Mouse (Mus musculus): ENCODE results near the gene Tnnc2. TPM values are rescaled to one million over a fixed set of nuclear protein-coding genes. Genes with fewer than 3 reads are reported as not detected.

Gene Tnnc2
- polyA plus RNA-seq, 1 experiment from 2014 or later: 0.39 TPM

DNA sequence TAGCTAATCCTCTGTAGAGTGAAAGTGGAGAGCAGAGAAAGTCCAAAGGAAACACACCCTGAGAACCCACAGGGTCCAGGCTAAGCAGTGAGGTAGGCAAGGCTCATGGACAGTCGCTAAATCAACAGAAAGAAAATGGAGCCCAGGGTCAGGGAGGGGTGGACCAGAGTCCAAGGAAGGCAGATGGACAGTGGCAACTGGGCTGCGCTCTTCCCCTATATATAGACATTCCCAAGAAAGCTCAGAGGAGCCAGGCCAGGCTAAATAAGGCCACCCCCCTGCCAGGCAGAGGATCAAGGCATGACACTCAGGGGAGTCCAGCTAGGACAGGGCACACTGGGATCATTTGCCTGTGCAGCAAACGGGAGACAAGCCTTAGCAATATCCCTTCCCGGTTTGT is 2.1 kb upstream of the Tnnc2 start:
- WGBS: 79% methylated on average over 4 of the region's 4 CpGs
- Histone ChIP-seq H3K27me3 (ENCODE audit: control insufficient read depth, insufficient read depth, low read length) (no peaks in the 10 kb centered on the region), H3K4me1 (replicated peaks; ENCODE audit: control insufficient read depth, insufficient read depth, low read length) (peaks cover 7% of the 10 kb centered on the region; the same call in 1 of the 2 replicates), H3K27ac (no peak overlapping the region), H3K9ac (no peak overlapping the region), H3K4me3 (replicated peaks; ENCODE audit: low read length) (no peak overlapping the region), H3K4me2 (replicated peaks) (no peak overlapping the region), H3K36me3 (replicated peaks; ENCODE audit: control insufficient read depth, insufficient read depth) (no peaks in the 10 kb centered on the region), H3K9me3 (ENCODE audit: control insufficient read depth, low read length) (no peaks in the 10 kb centered on the region)
- ATAC-seq (ENCODE audit: low FRiP score): no peak
- DNase-seq (ENCODE audit: low spot score): no peak

DNA sequence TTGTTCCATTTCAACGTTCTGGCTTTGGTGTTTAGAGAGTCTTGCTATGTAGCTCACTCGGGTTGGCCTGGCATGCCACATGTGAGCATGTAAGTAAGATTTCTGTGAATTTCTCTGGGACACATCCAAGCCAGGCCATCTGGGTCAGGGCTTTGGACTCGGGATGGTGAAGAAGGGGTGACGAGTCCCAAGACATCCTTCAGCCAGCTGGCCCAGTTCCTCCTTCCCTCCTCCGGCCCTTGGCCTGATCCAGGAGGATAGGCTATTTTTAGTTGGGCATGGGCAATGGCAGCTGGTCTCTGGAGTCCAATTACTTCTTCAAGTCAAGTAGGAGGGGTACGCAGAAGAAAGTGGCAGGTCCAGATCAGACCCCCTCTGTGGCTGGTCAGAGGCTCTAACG is 958 bp downstream of the Tnnc2 start:
- H3K27ac ChIP-seq: no peak overlapping the region
- no peaks in the 10 kb centered on the region for H3K27me3 ChIP-seq (ENCODE audit: control insufficient read depth, insufficient read depth, low read length)
- H3K4me3 ChIP-seq (replicated peaks; ENCODE audit: low read length): no peak overlapping the region
- H3K9ac ChIP-seq: no peak overlapping the region
- H3K4me1 ChIP-seq (replicated peaks; ENCODE audit: control insufficient read depth, insufficient read depth, low read length): no peaks in the 10 kb centered on the region
- WGBS: 84% methylated on average over 7 of the region's 7 CpGs
- H3K36me3 ChIP-seq (replicated peaks; ENCODE audit: control insufficient read depth, insufficient read depth): no peaks in the 10 kb centered on the region
- no peak overlapping the region for H3K4me2 ChIP-seq (replicated peaks)
- no peak for ATAC-seq (ENCODE audit: low FRiP score)
- H3K9me3 ChIP-seq (ENCODE audit: control insufficient read depth, low read length): no peaks in the 10 kb centered on the region
- DNase-seq (ENCODE audit: low spot score): no peak

DNA sequence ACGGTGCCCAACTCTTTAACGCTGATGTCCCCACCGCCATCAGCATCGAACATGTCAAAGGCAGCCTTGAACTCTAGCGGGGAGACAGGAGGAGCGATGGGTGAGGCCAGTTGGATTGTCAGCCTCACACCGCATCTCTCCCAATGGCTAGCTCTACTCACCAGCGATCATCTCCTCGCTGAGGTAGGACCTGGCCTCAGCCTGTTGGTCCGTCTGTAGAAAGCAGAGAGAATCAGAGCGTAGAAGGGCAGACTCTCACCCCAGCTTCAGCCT is 1.8 kb downstream of the Tnnc2 start:
- DNase-seq (ENCODE audit: low spot score) (no peak), ATAC-seq (ENCODE audit: low FRiP score) (no peak)
- no peak overlapping the region for H3K4me3 ChIP-seq (replicated peaks; ENCODE audit: low read length)
- WGBS: 93% methylated on average over 11 of the region's 11 CpGs
- no peak overlapping the region for H3K9ac ChIP-seq
- no peak overlapping the region for H3K4me2 ChIP-seq (replicated peaks)
- H3K27me3 ChIP-seq (ENCODE audit: control insufficient read depth, insufficient read depth, low read length): no peaks in the 10 kb centered on the region
- no peaks in the 10 kb centered on the region for H3K4me1 ChIP-seq (replicated peaks; ENCODE audit: control insufficient read depth, insufficient read depth, low read length)
- H3K27ac ChIP-seq: no peak overlapping the region
- no peaks in the 10 kb centered on the region for H3K9me3 ChIP-seq (ENCODE audit: control insufficient read depth, low read length)
- H3K36me3 ChIP-seq (replicated peaks; ENCODE audit: control insufficient read depth, insufficient read depth): no peaks in the 10 kb centered on the region

DNA sequence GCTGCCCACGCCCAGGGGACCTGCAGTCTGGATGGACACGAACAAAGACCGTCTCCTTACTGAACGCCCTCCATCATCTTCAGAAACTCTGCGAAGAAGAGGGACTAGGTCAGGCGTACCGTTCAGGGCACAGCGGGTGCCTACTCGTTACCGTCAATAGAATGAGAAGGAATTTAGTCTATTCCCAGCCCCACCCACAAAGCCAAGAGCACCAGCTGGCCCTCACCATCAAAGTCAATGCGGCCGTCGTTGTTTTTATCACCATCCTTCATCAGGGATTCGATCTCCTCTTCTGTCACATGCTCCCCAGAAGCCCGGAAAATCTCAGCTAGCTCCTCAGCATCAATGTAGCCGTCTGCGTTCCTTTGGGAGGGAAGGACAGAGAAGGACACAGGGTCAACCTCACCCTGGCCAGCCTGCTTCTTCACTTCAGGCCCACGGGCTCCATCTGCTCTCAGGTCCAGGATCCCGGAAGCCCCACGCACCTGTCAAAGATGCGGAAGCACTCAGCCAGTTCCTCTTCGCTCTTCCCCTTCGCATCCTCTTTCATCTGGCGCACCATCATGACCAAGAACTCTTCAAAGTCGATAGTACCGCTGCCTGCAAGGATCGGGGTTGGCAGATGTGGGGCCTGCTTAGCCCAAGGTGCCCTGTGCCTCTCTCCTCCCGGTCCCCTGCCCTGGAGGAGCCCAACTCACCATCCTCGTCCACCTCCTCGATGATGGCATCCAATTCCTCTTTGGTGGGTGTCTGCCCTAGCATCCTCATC is 2.3 kb downstream of the Tnnc2 start:
- H3K27ac ChIP-seq: no peak overlapping the region
- DNase-seq (ENCODE audit: low spot score): no peak
- no peaks in the 10 kb centered on the region for H3K9me3 ChIP-seq (ENCODE audit: control insufficient read depth, low read length)
- no peak overlapping the region for H3K4me3 ChIP-seq (replicated peaks; ENCODE audit: low read length)
- H3K36me3 ChIP-seq (replicated peaks; ENCODE audit: control insufficient read depth, insufficient read depth): no peaks in the 10 kb centered on the region
- no peak overlapping the region for H3K4me2 ChIP-seq (replicated peaks)
- 87% methylated on average over 30 of the region's 30 CpGs for WGBS
- H3K27me3 ChIP-seq (ENCODE audit: control insufficient read depth, insufficient read depth, low read length): no peaks in the 10 kb centered on the region
- H3K4me1 ChIP-seq (replicated peaks; ENCODE audit: control insufficient read depth, insufficient read depth, low read length): no peaks in the 10 kb centered on the region
- no peak overlapping the region for H3K9ac ChIP-seq
- ATAC-seq (ENCODE audit: low FRiP score): no peak

DNA sequence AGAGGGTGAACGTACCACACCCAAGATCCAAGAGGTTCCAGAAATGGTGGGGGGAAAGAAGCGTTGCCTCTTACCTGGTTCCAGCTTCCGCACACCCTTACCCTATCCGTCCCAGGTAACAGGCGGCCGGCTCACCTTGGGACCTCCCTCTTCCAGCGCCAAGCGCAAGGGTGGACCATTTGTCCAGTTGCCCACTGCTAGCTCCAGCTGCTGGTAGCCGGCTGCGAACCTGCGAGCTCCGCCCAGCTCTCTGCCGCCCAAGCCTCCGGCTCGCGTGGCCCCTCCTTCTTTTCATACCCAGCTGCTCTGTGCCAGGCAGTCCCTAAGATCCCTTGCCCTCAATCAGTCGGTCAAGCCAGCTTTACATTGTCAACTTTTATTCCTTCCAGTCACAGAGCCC is 3.0 kb downstream of the Tnnc2 start:
- 69% methylated on average over 17 of the region's 17 CpGs for WGBS
- H3K27ac ChIP-seq: no peak overlapping the region
- H3K4me1 ChIP-seq (replicated peaks; ENCODE audit: control insufficient read depth, insufficient read depth, low read length): no peaks in the 10 kb centered on the region
- no peak overlapping the region for H3K4me3 ChIP-seq (replicated peaks; ENCODE audit: low read length)
- no peaks in the 10 kb centered on the region for H3K27me3 ChIP-seq (ENCODE audit: control insufficient read depth, insufficient read depth, low read length)
- ATAC-seq (ENCODE audit: low FRiP score) (no peak), DNase-seq (ENCODE audit: low spot score) (no peak)
- H3K36me3 ChIP-seq (replicated peaks; ENCODE audit: control insufficient read depth, insufficient read depth): no peaks in the 10 kb centered on the region
- no peak overlapping the region for H3K9ac ChIP-seq
- H3K9me3 ChIP-seq (ENCODE audit: control insufficient read depth, low read length): no peaks in the 10 kb centered on the region
- H3K4me2 ChIP-seq (replicated peaks): no peak overlapping the region

DNA sequence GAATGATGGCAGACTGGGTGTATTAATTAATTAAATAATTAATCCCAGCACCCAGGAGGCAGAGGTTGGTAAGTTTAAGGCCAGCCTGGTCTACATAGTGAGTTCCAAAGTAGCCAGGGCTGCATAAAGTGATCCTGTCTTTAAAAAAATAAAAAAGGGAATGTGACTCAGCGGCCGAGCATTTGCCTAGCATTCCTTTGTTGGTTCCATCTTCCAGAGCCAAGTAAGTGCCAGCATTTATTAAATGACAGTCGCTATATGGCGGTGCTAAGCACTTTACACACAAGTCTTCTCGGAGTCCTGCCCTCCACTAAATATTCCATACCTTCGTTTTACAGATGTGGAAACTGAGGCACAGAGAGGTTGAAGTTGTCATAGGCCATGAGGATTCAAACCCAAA is 3.6 kb downstream of the Tnnc2 start:
- no peak for DNase-seq (ENCODE audit: low spot score)
- no peaks in the 10 kb centered on the region for H3K9me3 ChIP-seq (ENCODE audit: control insufficient read depth, low read length)
- H3K4me2 ChIP-seq (replicated peaks): no peak overlapping the region
- no peak for ATAC-seq (ENCODE audit: low FRiP score)
- no peak overlapping the region for H3K27ac ChIP-seq
- 91% methylated on average over 6 of the region's 6 CpGs for WGBS
- no peaks in the 10 kb centered on the region for H3K4me1 ChIP-seq (replicated peaks; ENCODE audit: control insufficient read depth, insufficient read depth, low read length)
- no peaks in the 10 kb centered on the region for H3K36me3 ChIP-seq (replicated peaks; ENCODE audit: control insufficient read depth, insufficient read depth)
- no peak overlapping the region for H3K4me3 ChIP-seq (replicated peaks; ENCODE audit: low read length)
- no peaks in the 10 kb centered on the region for H3K27me3 ChIP-seq (ENCODE audit: control insufficient read depth, insufficient read depth, low read length)
- no peak overlapping the region for H3K9ac ChIP-seq

DNA sequence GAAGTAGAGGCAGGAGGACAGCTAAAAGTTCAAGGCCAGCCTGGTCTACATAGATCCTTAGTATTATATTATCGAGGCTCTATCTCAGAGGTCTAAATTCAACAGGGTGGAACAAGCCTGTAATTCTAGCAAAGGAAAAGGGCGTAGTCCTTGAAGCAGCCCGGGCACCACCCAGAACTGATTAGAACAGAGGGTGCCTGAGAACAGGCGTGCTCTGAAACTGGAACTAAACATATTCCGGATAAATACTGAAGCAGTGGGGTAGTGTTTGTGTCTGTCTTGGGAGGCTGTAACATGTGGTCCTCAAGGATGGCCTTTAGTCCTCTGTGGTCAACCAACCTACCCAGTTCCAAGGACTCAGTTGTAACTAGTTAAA is 5.8 kb downstream of the Tnnc2 start:
- Histone ChIP-seq H3K9me3 (ENCODE audit: control insufficient read depth, low read length) (no peaks in the 10 kb centered on the region), H3K36me3 (replicated peaks; ENCODE audit: control insufficient read depth, insufficient read depth) (no peaks in the 10 kb centered on the region), H3K27me3 (ENCODE audit: control insufficient read depth, insufficient read depth, low read length) (no peaks in the 10 kb centered on the region), H3K9ac (no peak overlapping the region), H3K4me3 (replicated peaks; ENCODE audit: low read length) (no peak overlapping the region), H3K4me2 (replicated peaks) (no peak overlapping the region), H3K4me1 (replicated peaks; ENCODE audit: control insufficient read depth, insufficient read depth, low read length) (peaks cover 9% of the 10 kb centered on the region), H3K27ac (no peak overlapping the region)
- WGBS: 86% methylated on average over 5 of the region's 5 CpGs
- no peak for DNase-seq (ENCODE audit: low spot score)
- no peak for ATAC-seq (ENCODE audit: low FRiP score)

GRCm38 (mm10) chr2:164773229-164773988 is 6.4 kb downstream of the Tnnc2 start:
- ATAC-seq (ENCODE audit: low FRiP score): no peak
- H3K4me3 ChIP-seq (replicated peaks; ENCODE audit: low read length): no peak overlapping the region
- 79% methylated on average over 14 of the region's 14 CpGs for WGBS
- H3K9me3 ChIP-seq (ENCODE audit: control insufficient read depth, low read length): no peaks in the 10 kb centered on the region
- no peak overlapping the region for H3K4me2 ChIP-seq (replicated peaks)
- H3K27me3 ChIP-seq (ENCODE audit: control insufficient read depth, insufficient read depth, low read length): no peaks in the 10 kb centered on the region
- peaks cover under 1% of the 10 kb centered on the region; the same call in 1 of the 2 replicates for H3K36me3 ChIP-seq (replicated peaks; ENCODE audit: control insufficient read depth, insufficient read depth)
- DNase-seq (ENCODE audit: low spot score): no peak
- no peak overlapping the region for H3K9ac ChIP-seq
- peaks cover 9% of the 10 kb centered on the region for H3K4me1 ChIP-seq (replicated peaks; ENCODE audit: control insufficient read depth, insufficient read depth, low read length)
- H3K27ac ChIP-seq: no peak overlapping the region

DNA sequence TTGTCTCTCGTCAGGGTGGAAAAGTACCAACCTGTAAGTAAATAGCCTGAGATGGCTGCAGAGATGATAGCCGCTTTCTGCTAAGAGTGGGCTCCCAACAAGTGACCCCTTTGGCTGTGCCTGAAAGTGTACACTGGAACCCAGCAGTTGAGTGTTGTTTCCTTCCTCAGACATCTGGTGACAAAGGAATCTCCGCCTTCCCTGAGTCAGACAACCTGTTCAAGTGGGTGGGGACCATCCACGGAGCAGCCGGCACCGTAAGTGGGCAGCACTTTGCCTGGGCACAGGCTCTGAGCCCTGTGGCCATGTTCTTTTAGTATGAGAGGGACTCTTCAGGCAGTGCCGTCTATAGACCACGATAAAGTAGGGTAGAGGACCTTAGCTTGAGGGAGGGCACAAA is 8.6 kb downstream of the Tnnc2 start:
- H3K9ac ChIP-seq: no peak overlapping the region
- no peak for DNase-seq (ENCODE audit: low spot score)
- 86% methylated on average over 8 of the region's 8 CpGs for WGBS

More for the DNA sequence above, 8.6 kb downstream of the Tnnc2 start:
- Histone ChIP-seq H3K9me3 (ENCODE audit: control insufficient read depth, low read length) (no peaks in the 10 kb centered on the region), H3K36me3 (replicated peaks; ENCODE audit: control insufficient read depth, insufficient read depth) (peaks cover 22% of the 10 kb centered on the region), H3K27ac (no peak overlapping the region), H3K4me3 (replicated peaks; ENCODE audit: low read length) (peak overlapping the region; percentile 64), H3K4me1 (replicated peaks; ENCODE audit: control insufficient read depth, insufficient read depth, low read length) (peaks cover 9% of the 10 kb centered on the region), H3K4me2 (replicated peaks) (peak overlapping the region; percentile 94), H3K27me3 (ENCODE audit: control insufficient read depth, insufficient read depth, low read length) (no peaks in the 10 kb centered on the region)
- ATAC-seq (ENCODE audit: low FRiP score): no peak

All from hindbrain, embryonic 14.5 days (tissue).